Mouse (Mus musculus): ENCODE results near the gene Hdx. TPM values are rescaled to one million over a fixed set of nuclear protein-coding genes. Genes with fewer than 3 reads are reported as not detected.

Gene Hdx
- 1 to 10 TPM; 4.0 to 4.5 TPM for total RNA-seq (2021)
- long read RNA-seq, partial matches to known transcripts = 0 of 1 reads
- long read RNA-seq, other reads (novel, unspliced or antisense) = 1 of 1 reads

- DNase-seq (ENCODE audit: low spot score in 2 of 2) = peak; percentile 57 to 68
Measured at GRCm38 (mm10) chrX:111696356-111697282, at the start of gene Hdx. Gene Hdx, minus strand, starts transcription at chrX:111697079.

- no peak for DNase-seq (ENCODE audit: low spot score in 2 of 2)
Measured at GRCm38 (mm10) chrX:111685665-111686064, 11.2 kb downstream of the Hdx start.

GRCm38 (mm10) chrX:111671685-111672084, 25.2 kb downstream of the Hdx start:
- no peak for DNase-seq (ENCODE audit: low spot score in 2 of 2)

GRCm38 (mm10) chrX:111660381-111660780, 36.5 kb downstream of the Hdx start:
- no peak for DNase-seq (ENCODE audit: low spot score in 2 of 2)

- no peak for DNase-seq (ENCODE audit: low spot score in 2 of 2)
Measured at GRCm38 (mm10) chrX:111658671-111659070, 38.2 kb downstream of the Hdx start.

- DNase-seq (ENCODE audit: low spot score in 2 of 2) = no peak
Measured at GRCm38 (mm10) chrX:111644945-111645344, 51.9 kb downstream of the Hdx start.

- no peak for DNase-seq (ENCODE audit: low spot score in 2 of 2)
Measured at GRCm38 (mm10) chrX:111640616-111641015, 56.3 kb downstream of the Hdx start.

GRCm38 (mm10) chrX:111597631-111598161, 99.2 kb downstream of the Hdx start:
- DNase-seq (ENCODE audit: low spot score in 2 of 2) = no peak

- no peak for DNase-seq (ENCODE audit: low spot score in 2 of 2)
Measured at GRCm38 (mm10) chrX:111587616-111588015, 109.3 kb downstream of the Hdx start.

GRCm38 (mm10) chrX:111577044-111577443, 119.8 kb downstream of the Hdx start:
- no peak for DNase-seq (ENCODE audit: low spot score in 2 of 2)

- DNase-seq (ENCODE audit: low spot score in 2 of 2) = no peak
Measured at GRCm38 (mm10) chrX:111537859-111538258, 159.0 kb downstream of the Hdx start, which contains the start of gene Rps6ka6. Gene Rps6ka6, minus strand, starts transcription at chrX:111537959.

Other genes starting within 250 kb of the Hdx start
- 10 to 100 TPM; 11.3 to 11.4 TPM for gene Rps6ka6, start 159.1 kb downstream of the Hdx start, total RNA-seq (2021)
- under 1 TPM in 1 of 2 experiments, not detected in 1; 0.46 TPM for gene Gm45194, start 194.3 kb upstream of the Hdx start, total RNA-seq (2021)

Measured in layer of hippocampus, postnatal 10 days (tissue).